Mouse (Mus musculus) heart, embryonic 11.5 days (tissue): ENCODE measurements around the gene Sdr39u1. TPM values are rescaled to one million over a fixed set of nuclear protein-coding genes. Genes with fewer than 3 reads are reported as not detected.

Experiments used
- ATAC-seq: fragments of 200-750 bp; cut with Nextera tagmentation; replicated peaks from 2 replicates; pipeline ENCODE4 v1.8.0; 2017; ENCODE audit warnings: moderate library complexity; ENCODE audit not compliant: insufficient number of reproducible peaks, low FRiP score, low TSS enrichment
- H3K27ac ChIP-seq: fragments of 300-500 bp; sonication (generic); 2 replicates; pipeline ENCODE4 v1.5.1; 2014; ENCODE audit warnings: mild to moderate bottlenecking, low read depth, low read length
- H3K27me3 ChIP-seq: fragments of 300-500 bp; sonication (generic); 2 replicates; pipeline ENCODE4 v1.6.1; 2014; ENCODE audit warnings: mild to moderate bottlenecking, low read length, mixed read lengths; ENCODE audit not compliant: control insufficient read depth, insufficient read depth
- H3K36me3 ChIP-seq: fragments of 300-500 bp; sonication (generic); 2 replicates; pipeline ENCODE4 v1.6.1; 2014; ENCODE audit warnings: mild to moderate bottlenecking, low read length, moderate library complexity, mixed read lengths; ENCODE audit not compliant: control insufficient read depth, insufficient read depth
- H3K4me1 ChIP-seq: fragments of 300-500 bp; sonication (generic); 2 replicates; pipeline ENCODE4 v1.6.1; 2014; ENCODE audit warnings: low read length; ENCODE audit not compliant: control insufficient read depth, insufficient read depth
- H3K4me2 ChIP-seq: fragments of 300-500 bp; sonication (generic); 2 replicates; pipeline ENCODE4 v1.6.1; 2014; ENCODE audit warnings: mild to moderate bottlenecking, moderate library complexity
- H3K4me3 ChIP-seq: fragments of 300-500 bp; sonication (generic); 2 replicates; pipeline ENCODE4 v1.5.1; 2014; ENCODE audit warnings: low read depth, low read length
- H3K9ac ChIP-seq: fragments of 300-500 bp; sonication (generic); 2 replicates; pipeline ENCODE4 v1.6.1; 2014; ENCODE audit warnings: mild to moderate bottlenecking, low read depth, low read length, moderate library complexity
- H3K9me3 ChIP-seq: fragments of 300-500 bp; sonication (generic); replicated peaks from 2 replicates; pipeline ENCODE4 v1.6.1; 2016; ENCODE audit warnings: low read length; ENCODE audit not compliant: control insufficient read depth
- WGBS: fragments of 180-500 bp; shearing (Covaris S2); extraction: QIAGEN DNeasy Blood & Tissue Kit; methylation state at CpG from one replicate; pipeline ENCODE4 v1.1.7; 2014; ENCODE audit not compliant: insufficient replicate concordance; 5-methylcytosine and 5-hydroxymethylcytosine counted together
- polyA plus RNA-seq: library from polyadenylated mRNA; unstranded; fragments of >200 nt; fragmentation: Nextera tagmentation; extraction: Ambion mirVana; gene quantifications from 2 replicates; pipeline ENCODE4 v1.2.1, GENCODE M21; 2014

Gene Sdr39u1
- polyA plus RNA-seq, 1 experiment from 2014 or later = 36.9 TPM

- no peak overlapping the region for H3K27ac ChIP-seq
- 39% methylated on average over 1 of the region's 1 CpGs for WGBS
These were observed 20.5 kb downstream of the Sdr39u1 start for GRCm38 (mm10) chr14:55879623-55880022.

GRCm38 (mm10) chr14:55878316-55878940 lies 21.7 kb downstream of the Sdr39u1 start:
- Histone ChIP-seq H3K27ac (no peak overlapping the region), H3K4me2 (peak overlapping the region; percentile 51)
- 16% methylated on average over 7 of the region's 7 CpGs for WGBS

More at GRCm38 (mm10) chr14:55879623-55880022, 20.5 kb downstream of the Sdr39u1 start:
- Histone ChIP-seq H3K36me3 (no peaks in the 10 kb centered on the region), H3K4me3 (no peak overlapping the region), H3K4me2 (no peak overlapping the region), H3K4me1 (peaks cover 13% of the 10 kb centered on the region), H3K9ac (no peak overlapping the region), H3K9me3 (no peaks in the 10 kb centered on the region), H3K27me3 (no peaks in the 10 kb centered on the region)
- no peak for ATAC-seq

GRCm38 (mm10) chr14:55877469-55878315 lies 22.4 kb downstream of the Sdr39u1 start:
- Histone ChIP-seq H3K4me3 (no peak overlapping the region), H3K4me2 (peak overlapping the region; percentile 51), H3K27ac (peak overlapping the region; percentile 38; the same call in 1 of the 2 replicates), H3K36me3 (peaks cover 4% of the 10 kb centered on the region), H3K9ac (no peak overlapping the region), H3K4me1 (peaks cover 17% of the 10 kb centered on the region), H3K27me3 (no peaks in the 10 kb centered on the region), H3K9me3 (no peaks in the 10 kb centered on the region)
- ATAC-seq = no peak
- 13% methylated on average over 14 of the region's 14 CpGs for WGBS

More at GRCm38 (mm10) chr14:55878316-55878940, 21.7 kb downstream of the Sdr39u1 start:
- peaks cover 14% of the 10 kb centered on the region for H3K4me1 ChIP-seq
- no peak overlapping the region for H3K9ac ChIP-seq
- H3K4me3 ChIP-seq = no peak overlapping the region
- no peaks in the 10 kb centered on the region for H3K27me3 ChIP-seq
- H3K9me3 ChIP-seq = no peaks in the 10 kb centered on the region
- ATAC-seq = no peak
- no peaks in the 10 kb centered on the region; the same call in 1 of the 2 replicates for H3K36me3 ChIP-seq

GRCm38 (mm10) chr14:55873714-55874683 lies 26.1 kb downstream of the Sdr39u1 start:
- Histone ChIP-seq H3K4me3 (peak overlapping the region; percentile 19; the same call in 1 of the 2 replicates), H3K4me2 (peak overlapping the region; percentile 53), H3K9ac (0 out of 2 replicates have a peak overlapping the region, but pooled peaks have one; percentile 46), H3K27me3 (no peaks in the 10 kb centered on the region), H3K27ac (0 out of 2 replicates have a peak overlapping the region, but pooled peaks have one; percentile 12), H3K4me1 (peaks cover 17% of the 10 kb centered on the region), H3K9me3 (no peaks in the 10 kb centered on the region), H3K36me3 (peaks cover 28% of the 10 kb centered on the region)
- 0 out of 2 replicates have a peak, but pooled peaks have one; percentile 11 for ATAC-seq
- whole genome bisulfite sequencing = 11% methylated on average over 30 of the region's 30 CpGs

- 0 out of 2 replicates have a peak overlapping the region, but pooled peaks have one; percentile 6 for H3K27ac ChIP-seq
These were observed 26.8 kb downstream of the Sdr39u1 start for GRCm38 (mm10) chr14:55873242-55873713.

GRCm38 (mm10) chr14:55872551-55872950 lies 27.5 kb downstream of the Sdr39u1 start:
- Histone ChIP-seq H3K4me2 (no peak overlapping the region), H3K27ac (no peak overlapping the region), H3K36me3 (peaks cover 37% of the 10 kb centered on the region), H3K4me3 (no peak overlapping the region), H3K4me1 (peaks cover 12% of the 10 kb centered on the region), H3K27me3 (no peaks in the 10 kb centered on the region), H3K9me3 (no peaks in the 10 kb centered on the region), H3K9ac (no peak overlapping the region)
- ATAC-seq = no peak
- WGBS = 86% methylated on average over 17 of the region's 17 CpGs

More at GRCm38 (mm10) chr14:55873242-55873713, 26.8 kb downstream of the Sdr39u1 start:
- Histone ChIP-seq H3K4me1 (peaks cover 17% of the 10 kb centered on the region), H3K4me3 (no peak overlapping the region), H3K27me3 (no peaks in the 10 kb centered on the region), H3K4me2 (peak overlapping the region; percentile 53), H3K9ac (no peak overlapping the region), H3K9me3 (no peaks in the 10 kb centered on the region), H3K36me3 (peaks cover 35% of the 10 kb centered on the region)
- 80% methylated on average over 8 of the region's 8 CpGs for WGBS
- ATAC-seq = no peak

GRCm38 (mm10) chr14:55872039-55872438 lies 28.1 kb downstream of the Sdr39u1 start:
- Histone ChIP-seq H3K27ac (no peak overlapping the region), H3K9ac (no peak overlapping the region), H3K4me3 (no peak overlapping the region), H3K9me3 (no peaks in the 10 kb centered on the region), H3K36me3 (peaks cover 37% of the 10 kb centered on the region), H3K4me2 (no peak overlapping the region), H3K4me1 (peaks cover 12% of the 10 kb centered on the region), H3K27me3 (no peaks in the 10 kb centered on the region)
- 84% methylated on average over 12 of the region's 12 CpGs for WGBS
- no peak for ATAC-seq

GRCm38 (mm10) chr14:55869538-55869937 lies 30.6 kb downstream of the Sdr39u1 start:
- H3K4me1 ChIP-seq = peaks cover 12% of the 10 kb centered on the region
- H3K4me2 ChIP-seq = no peak overlapping the region
- no peaks in the 10 kb centered on the region for H3K27me3 ChIP-seq
- 88% methylated on average over 6 of the region's 6 CpGs for WGBS
- no peak overlapping the region for H3K4me3 ChIP-seq
- peaks cover 49% of the 10 kb centered on the region for H3K36me3 ChIP-seq
- ATAC-seq = no peak
- no peaks in the 10 kb centered on the region for H3K9me3 ChIP-seq
- no peak overlapping the region for H3K9ac ChIP-seq
- no peak overlapping the region for H3K27ac ChIP-seq
